Mouse (Mus musculus): Measurements from ENCODE around the gene Cdca5. TPM values are rescaled to one million over a fixed set of nuclear protein-coding genes. Genes with fewer than 3 reads are reported as not detected.

Gene Cdca5
- polyA plus RNA-seq, 1 experiment: not detected

GRCm38 (mm10) chr19:6082156-6082555 is 2.6 kb upstream of the Cdca5 start, which contains the start of gene Gm28374:
Gene Gm28374 (minus strand): TSS chr19:6082256.
- no peak for TF ChIP-seq CTCF (IDR thresholded peaks at IDR 0.05; ENCODE audit: insufficient read depth, low read depth, low read length)
- TF ChIP-seq POLR2A (IDR thresholded peaks at IDR 0.05; ENCODE audit: insufficient read depth, low read depth, low read length): no peak
- WGBS: 75% methylated on average over 9 of the region's 9 CpGs
- H3K27ac ChIP-seq (ENCODE audit: insufficient read depth, low read depth, low read length): no peak within 1 kb of the TSS
- peaks cover 14% of the 10 kb centered on the region for H3K4me1 ChIP-seq (ENCODE audit: control insufficient read depth, insufficient read depth, low read length)
- H3K4me3 ChIP-seq (ENCODE audit: insufficient read depth, low read depth, low read length): no peak within 1 kb of the TSS

GRCm38 (mm10) chr19:6085417-6085879 is 665 bp downstream of the Cdca5 start:
- no peak overlapping the region for H3K27ac ChIP-seq (ENCODE audit: insufficient read depth, low read depth, low read length)
- TF ChIP-seq POLR2A (IDR thresholded peaks at IDR 0.05; ENCODE audit: insufficient read depth, low read depth, low read length): no peak
- TF ChIP-seq CTCF (IDR thresholded peaks at IDR 0.05; ENCODE audit: insufficient read depth, low read depth, low read length): no peak
- under 1% methylated on average over 17 of the region's 17 CpGs for WGBS
- H3K4me3 ChIP-seq (ENCODE audit: insufficient read depth, low read depth, low read length): peak overlapping the region; percentile 24; the same call in 1 of the 2 replicates
- H3K4me1 ChIP-seq (ENCODE audit: control insufficient read depth, insufficient read depth, low read length): peaks cover 11% of the 10 kb centered on the region

GRCm38 (mm10) chr19:6088841-6089240 is 4.1 kb downstream of the Cdca5 start:
- Histone ChIP-seq H3K4me3 (ENCODE audit: insufficient read depth, low read depth, low read length) (no peak overlapping the region), H3K4me1 (ENCODE audit: control insufficient read depth, insufficient read depth, low read length) (peaks cover 8% of the 10 kb centered on the region), H3K27ac (ENCODE audit: insufficient read depth, low read depth, low read length) (no peak overlapping the region)
- TF ChIP-seq CTCF (IDR thresholded peaks at IDR 0.05; ENCODE audit: insufficient read depth, low read depth, low read length): no peak
- no peak for TF ChIP-seq POLR2A (IDR thresholded peaks at IDR 0.05; ENCODE audit: insufficient read depth, low read depth, low read length)
- 94% methylated on average over 13 of the region's 13 CpGs for WGBS

- Histone ChIP-seq H3K4me3 (ENCODE audit: insufficient read depth, low read depth, low read length) (no peak within 1 kb of the TSS), H3K27ac (ENCODE audit: insufficient read depth, low read depth, low read length) (no peak within 1 kb of the TSS), H3K4me1 (ENCODE audit: control insufficient read depth, insufficient read depth, low read length) (no peaks in the 10 kb centered on the region)
- no peak for TF ChIP-seq CTCF (IDR thresholded peaks at IDR 0.05; ENCODE audit: insufficient read depth, low read depth, low read length)
- TF ChIP-seq POLR2A (IDR thresholded peaks at IDR 0.05; ENCODE audit: insufficient read depth, low read depth, low read length): no peak
- 89% methylated on average over 7 of the region's 7 CpGs for WGBS
Observed at GRCm38 (mm10) chr19:6094119-6094518, 9.3 kb downstream of the Cdca5 start, which contains the start of gene AC131692.1. Gene AC131692.1 (plus strand): TSS chr19:6094419.

GRCm38 (mm10) chr19:6097847-6098246 is 13.1 kb downstream of the Cdca5 start:
- Histone ChIP-seq H3K4me1 (ENCODE audit: control insufficient read depth, insufficient read depth, low read length) (no peaks in the 10 kb centered on the region), H3K4me3 (ENCODE audit: insufficient read depth, low read depth, low read length) (no peak overlapping the region), H3K27ac (ENCODE audit: insufficient read depth, low read depth, low read length) (no peak overlapping the region)
- WGBS: 92% methylated on average over 3 of the region's 3 CpGs
- TF ChIP-seq CTCF (IDR thresholded peaks at IDR 0.05; ENCODE audit: insufficient read depth, low read depth, low read length) (no peak), POLR2A (IDR thresholded peaks at IDR 0.05; ENCODE audit: insufficient read depth, low read depth, low read length) (no peak)

GRCm38 (mm10) chr19:6101186-6101585 is 16.4 kb downstream of the Cdca5 start:
- WGBS: 74% methylated on average over 6 of the region's 6 CpGs
- H3K4me1 ChIP-seq (ENCODE audit: control insufficient read depth, insufficient read depth, low read length): no peaks in the 10 kb centered on the region
- TF ChIP-seq POLR2A (IDR thresholded peaks at IDR 0.05; ENCODE audit: insufficient read depth, low read depth, low read length) (no peak), CTCF (IDR thresholded peaks at IDR 0.05; ENCODE audit: insufficient read depth, low read depth, low read length) (no peak)
- no peak overlapping the region for H3K27ac ChIP-seq (ENCODE audit: insufficient read depth, low read depth, low read length)
- no peak overlapping the region for H3K4me3 ChIP-seq (ENCODE audit: insufficient read depth, low read depth, low read length)

- 84% methylated on average over 6 of the region's 6 CpGs for WGBS
- TF ChIP-seq POLR2A (IDR thresholded peaks at IDR 0.05; ENCODE audit: insufficient read depth, low read depth, low read length) (no peak), CTCF (IDR thresholded peaks at IDR 0.05; ENCODE audit: insufficient read depth, low read depth, low read length) (no peak)
- Histone ChIP-seq H3K4me3 (ENCODE audit: insufficient read depth, low read depth, low read length) (no peak overlapping the region), H3K4me1 (ENCODE audit: control insufficient read depth, insufficient read depth, low read length) (no peaks in the 10 kb centered on the region), H3K27ac (ENCODE audit: insufficient read depth, low read depth, low read length) (no peak overlapping the region)
Observed at GRCm38 (mm10) chr19:6102169-6102853, 17.5 kb downstream of the Cdca5 start.

GRCm38 (mm10) chr19:6104476-6104875 is 19.7 kb downstream of the Cdca5 start:
- 85% methylated on average over 4 of the region's 4 CpGs for WGBS
- H3K4me3 ChIP-seq (ENCODE audit: insufficient read depth, low read depth, low read length): no peak overlapping the region
- H3K4me1 ChIP-seq (ENCODE audit: control insufficient read depth, insufficient read depth, low read length): no peaks in the 10 kb centered on the region
- H3K27ac ChIP-seq (ENCODE audit: insufficient read depth, low read depth, low read length): no peak overlapping the region
- TF ChIP-seq POLR2A (IDR thresholded peaks at IDR 0.05; ENCODE audit: insufficient read depth, low read depth, low read length): no peak
- TF ChIP-seq CTCF (IDR thresholded peaks at IDR 0.05; ENCODE audit: insufficient read depth, low read depth, low read length): no peak

- no peak for TF ChIP-seq POLR2A (IDR thresholded peaks at IDR 0.05; ENCODE audit: insufficient read depth, low read depth, low read length)
- H3K4me3 ChIP-seq (ENCODE audit: insufficient read depth, low read depth, low read length): no peak within 1 kb of the TSS
- no peaks in the 10 kb centered on the region for H3K4me1 ChIP-seq (ENCODE audit: control insufficient read depth, insufficient read depth, low read length)
- 93% methylated on average over 7 of the region's 7 CpGs for WGBS
- H3K27ac ChIP-seq (ENCODE audit: insufficient read depth, low read depth, low read length): no peak within 1 kb of the TSS
Observed at GRCm38 (mm10) chr19:6105586-6105985, 20.8 kb downstream of the Cdca5 start, which contains the start of gene Naaladl1. Gene Naaladl1 (plus strand): TSS chr19:6105782.
